In genomic region chr5:24029946-24030578, GRCm38 (mm10) we compare ENCODE assay signal across 8 mouse cellular contexts. TPM values are rescaled to one million over a fixed set of nuclear protein-coding genes. Genes with fewer than 3 reads are reported as not detected.
DNase-seq lines count a peak whose midpoint lies in the region; ATAC-seq and TF ChIP-seq lines count a peak whose summit lies in the region.

No protein-coding gene starts in this region.

- H3K36me3 ChIP-seq in lung, embryonic 14.5 days (ENCODE audit: insufficient read depth), result no peaks in the 10 kb centered on the region
- H3K36me3 ChIP-seq in embryonic facial prominence, embryonic 15.5 days, result no peaks in the 10 kb centered on the region
- no peaks in the 10 kb centered on the region for H3K36me3 ChIP-seq in intestine, embryonic 14.5 days (ENCODE audit: control insufficient read depth, insufficient read depth, low read length)
- peaks cover 35% of the 10 kb centered on the region for H3K36me3 ChIP-seq in megakaryocyte, embryonic 14.5 days (replicated peaks; ENCODE audit: low read length)

- H3K4me1 ChIP-seq in lung, embryonic 14.5 days (ENCODE audit: insufficient read depth), result peaks cover 2% of the 10 kb centered on the region; the same call in 1 of the 2 replicates
- peaks cover 6% of the 10 kb centered on the region for H3K4me1 ChIP-seq in embryonic facial prominence, embryonic 15.5 days
- peaks cover 6% of the 10 kb centered on the region; the same call in 1 of the 2 replicates for H3K4me1 ChIP-seq in intestine, embryonic 14.5 days (replicated peaks; ENCODE audit: control insufficient read depth, insufficient read depth, low read length)
- H3K4me1 ChIP-seq in megakaryocyte, embryonic 14.5 days, result peaks cover 62% of the 10 kb centered on the region

- peak overlapping the region; percentile 83 for H3K9ac ChIP-seq in lung, embryonic 14.5 days
- peak overlapping the region; percentile 75 for H3K9ac ChIP-seq in embryonic facial prominence, embryonic 15.5 days
- peak overlapping the region; percentile 70 for H3K9ac ChIP-seq in intestine, embryonic 14.5 days (ENCODE audit: low read length)

- under 1% methylated on average over 73 of the region's 73 CpGs for WGBS in lung, embryonic 14.5 days
- WGBS in embryonic facial prominence, embryonic 15.5 days, result under 1% methylated on average over 73 of the region's 73 CpGs
- WGBS in intestine, embryonic 14.5 days, result under 1% methylated on average over 69 of the region's 73 CpGs

- H3K27me3 ChIP-seq in lung, embryonic 14.5 days (ENCODE audit: insufficient read depth, low read length), result no peaks in the 10 kb centered on the region
- no peaks in the 10 kb centered on the region for H3K27me3 ChIP-seq in embryonic facial prominence, embryonic 15.5 days
- H3K27me3 ChIP-seq in intestine, embryonic 14.5 days (replicated peaks; ENCODE audit: control insufficient read depth, insufficient read depth, low read length), result no peaks in the 10 kb centered on the region
- no peaks in the 10 kb centered on the region for H3K27me3 ChIP-seq in megakaryocyte, embryonic 14.5 days (replicated peaks)

- no peaks in the 10 kb centered on the region for H3K9me3 ChIP-seq in lung, embryonic 14.5 days (ENCODE audit: low read depth, low read length)
- no peaks in the 10 kb centered on the region for H3K9me3 ChIP-seq in embryonic facial prominence, embryonic 15.5 days (replicated peaks)
- H3K9me3 ChIP-seq in intestine, embryonic 14.5 days (ENCODE audit: control insufficient read depth, low read length), result no peaks in the 10 kb centered on the region
- H3K9me3 ChIP-seq in megakaryocyte, embryonic 14.5 days, result no peaks in the 10 kb centered on the region

- TF ChIP-seq CTCF in lung, embryonic 14.5 days (IDR thresholded peaks at IDR 0.05; ENCODE audit: low read depth), result no peak

- peak overlapping the region; percentile 90 for H3K4me2 ChIP-seq in lung, embryonic 14.5 days
- peak overlapping the region; percentile 67 for H3K4me2 ChIP-seq in embryonic facial prominence, embryonic 15.5 days (replicated peaks)
- peak overlapping the region; percentile 81 for H3K4me2 ChIP-seq in intestine, embryonic 14.5 days (ENCODE audit: low read length)

- ATAC-seq in lung, embryonic 14.5 days (ENCODE audit: insufficient read depth), result peak; percentile 68
- ATAC-seq in embryonic facial prominence, embryonic 15.5 days (ENCODE audit: insufficient number of reproducible peaks, low FRiP score, low TSS enrichment, low read depth), result peak; percentile 71
- peak; percentile 81 for ATAC-seq in intestine, embryonic 14.5 days (replicated peaks; ENCODE audit: low FRiP score, low TSS enrichment, low read depth)

- H3K27ac ChIP-seq in lung, embryonic 14.5 days (ENCODE audit: low read depth), result peak overlapping the region; percentile 73
- H3K27ac ChIP-seq in embryonic facial prominence, embryonic 15.5 days (replicated peaks), result peak overlapping the region; percentile 86
- H3K27ac ChIP-seq in intestine, embryonic 14.5 days (ENCODE audit: low read depth), result peak overlapping the region; percentile 66

- DNase-seq in lung, embryonic 14.5 days, result peak; percentile 57
- no peak for DNase-seq in lung, postnatal 4 days
- DNase-seq in adipocyte (ENCODE audit: low spot score), result peak; percentile 33
- DNase-seq in intestine, embryonic 14.5 days (ENCODE audit: low spot score), result no peak
- DNase-seq in Muller cell, postnatal 12 days (ENCODE audit: inconsistent ontology term), result no peak
- no peak for DNase-seq in cerebellum, adult 9-11 months

- peak overlapping the region; percentile 86 for H3K4me3 ChIP-seq in lung, embryonic 14.5 days (ENCODE audit: low read depth, low read length)
- H3K4me3 ChIP-seq in embryonic facial prominence, embryonic 15.5 days (replicated peaks), result peak overlapping the region; percentile 61
- H3K4me3 ChIP-seq in intestine, embryonic 14.5 days (ENCODE audit: low read depth, low read length), result peak overlapping the region; percentile 74
- H3K4me3 ChIP-seq in megakaryocyte, embryonic 14.5 days (replicated peaks), result peak overlapping the region; percentile 98

RNA-seq across cellular contexts. Expression of gene Fam126a, which starts 0.4 kb away (rescaled TPM):
- polyA plus RNA-seq in lung, embryonic 14.5 days (2014; fragmentation: Nextera tagmentation; extraction: Ambion mirVana), result 23.7 and 24.0 TPM in 2 replicates
- 25.4 and 28.6 TPM in 2 replicates for polyA plus RNA-seq in embryonic facial prominence, embryonic 15.5 days (2015; fragmentation: Nextera tagmentation; extraction: Ambion mirVana)
- polyA plus RNA-seq in intestine, embryonic 14.5 days (2014; fragmentation: Nextera tagmentation; extraction: Ambion mirVana), result 21.7 and 23.0 TPM in 2 replicates
- polyA plus RNA-seq in megakaryocyte, embryonic 14.5 days (2012; ENCODE audit: insufficient read depth, low replicate concordance), result 6.0 and 9.7 TPM in 2 replicates

Comparison
In these comparisons a context has a peak if more than half of its experiments do, and no peak if none do; other contexts are left out.
1. DNase-seq: peak in lung, embryonic 14.5 days (single experiment) and adipocyte (single experiment); none in lung, postnatal 4 days (0 of 2), intestine, embryonic 14.5 days (single experiment), Muller cell, postnatal 12 days (single experiment) and cerebellum, adult 9-11 months (single experiment).
2. Peak in every context shown above with its lines, with median percentiles within 50 percentile points of each other: ATAC-seq, H3K27ac ChIP-seq, H3K4me2 ChIP-seq, H3K4me3 ChIP-seq and H3K9ac ChIP-seq.